Mouse (Mus musculus) limb, embryonic 12.5 days (tissue): ENCODE results near the gene Zfp281. TPM values are rescaled to one million over a fixed set of nuclear protein-coding genes. Genes with fewer than 3 reads are reported as not detected.

ENCODE experiments used
- ATAC-seq: fragments of 200-750 bp; cut with Nextera tagmentation; 2 replicates; pipeline ENCODE4 v1.8.0; 2017; ENCODE audit warnings: low read depth, moderate TSS enrichment; ENCODE audit not compliant: insufficient number of reproducible peaks, insufficient read depth, low FRiP score, low TSS enrichment
- H3K27ac ChIP-seq: fragments of 300-500 bp; sonication (generic); 2 replicates; pipeline ENCODE4 v1.5.1; 2016; ENCODE audit warnings: mild to moderate bottlenecking, moderate library complexity
- H3K27me3 ChIP-seq: fragments of 300-500 bp; sonication (generic); 2 replicates; pipeline ENCODE4 v1.6.1; 2016; ENCODE audit warnings: mild to moderate bottlenecking, moderate library complexity
- H3K36me3 ChIP-seq: fragments of 300-500 bp; sonication (generic); 2 replicates; pipeline ENCODE4 v1.6.1; 2016; ENCODE audit warnings: mild to moderate bottlenecking, moderate library complexity
- H3K4me1 ChIP-seq: fragments of 300-500 bp; sonication (generic); replicated peaks from 2 replicates; pipeline ENCODE4 v1.6.1; 2016
- H3K4me2 ChIP-seq: fragments of 300-500 bp; sonication (generic); 2 replicates; pipeline ENCODE4 v1.6.1; 2016; ENCODE audit warnings: mild to moderate bottlenecking, moderate library complexity
- H3K4me3 ChIP-seq: fragments of 300-500 bp; sonication (generic); replicated peaks from 2 replicates; pipeline ENCODE4 v1.5.1; 2016; ENCODE audit warnings: mild to moderate bottlenecking
- H3K9ac ChIP-seq: fragments of 300-500 bp; sonication (generic); replicated peaks from 2 replicates; pipeline ENCODE4 v1.6.1; 2016; ENCODE audit warnings: mild to moderate bottlenecking, moderate library complexity
- H3K9me3 ChIP-seq: fragments of 300-500 bp; sonication (generic); 2 replicates; pipeline ENCODE4 v1.6.1; 2016; ENCODE audit warnings: mild to moderate bottlenecking, moderate library complexity
- WGBS: fragments of 180-500 bp; shearing (Covaris S2); methylation state at CpG from one replicate; pipeline ENCODE4 v1.1.7; 2016; 5-methylcytosine and 5-hydroxymethylcytosine counted together
- polyA plus RNA-seq: library from polyadenylated mRNA; unstranded; fragments of >200 nt; fragmentation: Nextera tagmentation; extraction: Ambion mirVana; gene quantifications from 2 replicates; pipeline ENCODE4 v1.2.1, GENCODE M21; 2016

Zfp281 gene
- 31.3 and 33.3 TPM in 2 replicates for polyA plus RNA-seq

- H3K9ac ChIP-seq = peak within 1 kb of the TSS; percentile 95
- H3K27me3 ChIP-seq = no peaks in the 10 kb centered on the region
- H3K36me3 ChIP-seq = peaks cover 33% of the 10 kb centered on the region
- peaks cover 30% of the 10 kb centered on the region for H3K4me1 ChIP-seq
- peak within 1 kb of the TSS; percentile 89 for H3K27ac ChIP-seq
- peak within 1 kb of the TSS; percentile 90 for H3K4me2 ChIP-seq
- WGBS = 2% methylated on average over 45 of the region's 45 CpGs
- ATAC-seq = peak; percentile 99
- H3K4me3 ChIP-seq = peak within 1 kb of the TSS; percentile 93
- H3K9me3 ChIP-seq = no peaks in the 10 kb centered on the region
Observed at GRCm38 (mm10) chr1:136624146-136625018, at the start of gene Zfp281. Zfp281 (plus strand) TSS chr1:136624901.

- Histone ChIP-seq H3K9ac (no peak overlapping the region), H3K27ac (no peak overlapping the region), H3K4me2 (peak overlapping the region; percentile 19; the same call in 1 of the 2 replicates), H3K9me3 (no peaks in the 10 kb centered on the region), H3K36me3 (no peaks in the 10 kb centered on the region), H3K27me3 (peaks cover 19% of the 10 kb centered on the region), H3K4me3 (no peak overlapping the region), H3K4me1 (peaks cover 14% of the 10 kb centered on the region)
- peak; percentile 53; the same call in 1 of the 2 replicates for ATAC-seq
- WGBS = 30% methylated on average over 16 of the region's 16 CpGs
Observed at GRCm38 (mm10) chr1:136577890-136578663, 46.6 kb upstream of the Zfp281 start.

- WGBS = 85% methylated on average over 14 of the region's 14 CpGs
- Histone ChIP-seq H3K4me2 (no peak overlapping the region), H3K36me3 (no peaks in the 10 kb centered on the region), H3K27me3 (peaks cover 19% of the 10 kb centered on the region), H3K4me3 (no peak overlapping the region), H3K9me3 (no peaks in the 10 kb centered on the region), H3K27ac (no peak overlapping the region), H3K4me1 (peaks cover 21% of the 10 kb centered on the region), H3K9ac (no peak overlapping the region)
- no peak for ATAC-seq
Observed at GRCm38 (mm10) chr1:136579360-136579759, 45.3 kb upstream of the Zfp281 start.

- H3K36me3 ChIP-seq = no peaks in the 10 kb centered on the region
- no peak overlapping the region for H3K9ac ChIP-seq
- H3K9me3 ChIP-seq = no peaks in the 10 kb centered on the region
- no peak overlapping the region for H3K27ac ChIP-seq
- ATAC-seq = no peak
- no peak overlapping the region for H3K4me3 ChIP-seq
- 87% methylated on average over 8 of the region's 8 CpGs for WGBS
- no peak overlapping the region for H3K4me2 ChIP-seq
- peaks cover 19% of the 10 kb centered on the region for H3K27me3 ChIP-seq
- peaks cover 21% of the 10 kb centered on the region for H3K4me1 ChIP-seq
Observed at GRCm38 (mm10) chr1:136580266-136580665, 44.4 kb upstream of the Zfp281 start.

- no peak overlapping the region for H3K27ac ChIP-seq
- peaks cover 19% of the 10 kb centered on the region for H3K4me1 ChIP-seq
- no peak overlapping the region for H3K4me3 ChIP-seq
- H3K27me3 ChIP-seq = peaks cover 19% of the 10 kb centered on the region
- no peak for ATAC-seq
- no peaks in the 10 kb centered on the region for H3K36me3 ChIP-seq
- H3K9ac ChIP-seq = no peak overlapping the region
- no peak overlapping the region for H3K4me2 ChIP-seq
- WGBS = 91% methylated on average over 8 of the region's 8 CpGs
- H3K9me3 ChIP-seq = no peaks in the 10 kb centered on the region
Observed at GRCm38 (mm10) chr1:136581841-136582240, 42.9 kb upstream of the Zfp281 start.

GRCm38 (mm10) chr1:136587761-136588405, 36.8 kb upstream of the Zfp281 start:
- ATAC-seq = no peak
- H3K27me3 ChIP-seq = peaks cover 10% of the 10 kb centered on the region
- WGBS = 28% methylated on average over 13 of the region's 13 CpGs
- H3K4me2 ChIP-seq = no peak overlapping the region
- no peaks in the 10 kb centered on the region for H3K9me3 ChIP-seq
- H3K9ac ChIP-seq = no peak overlapping the region
- peaks cover 27% of the 10 kb centered on the region for H3K4me1 ChIP-seq
- no peak overlapping the region for H3K27ac ChIP-seq
- H3K4me3 ChIP-seq = no peak overlapping the region
- no peaks in the 10 kb centered on the region for H3K36me3 ChIP-seq

- H3K36me3 ChIP-seq = no peaks in the 10 kb centered on the region
- H3K27me3 ChIP-seq = peaks cover 10% of the 10 kb centered on the region
- H3K9ac ChIP-seq = no peak overlapping the region; the same call in 1 of the 2 replicates
- H3K27ac ChIP-seq = no peak overlapping the region
- ATAC-seq = 0 out of 2 replicates have a peak, but pooled peaks have one; percentile 16
- H3K9me3 ChIP-seq = no peaks in the 10 kb centered on the region
- peak overlapping the region; percentile 58 for H3K4me2 ChIP-seq
- 6% methylated on average over 9 of the region's 9 CpGs for WGBS
- peak overlapping the region; percentile 25 for H3K4me3 ChIP-seq
- peaks cover 21% of the 10 kb centered on the region for H3K4me1 ChIP-seq
Observed at GRCm38 (mm10) chr1:136588908-136589307, 35.8 kb upstream of the Zfp281 start.

GRCm38 (mm10) chr1:136592741-136593140, 32.0 kb upstream of the Zfp281 start:
- ATAC-seq = no peak
- H3K4me1 ChIP-seq = peaks cover 18% of the 10 kb centered on the region
- H3K4me3 ChIP-seq = no peak overlapping the region
- no peak overlapping the region for H3K9ac ChIP-seq
- H3K27ac ChIP-seq = no peak overlapping the region
- WGBS = 98% methylated on average over 2 of the region's 2 CpGs
- no peaks in the 10 kb centered on the region for H3K36me3 ChIP-seq
- peaks cover 3% of the 10 kb centered on the region; the same call in 1 of the 2 replicates for H3K27me3 ChIP-seq
- H3K9me3 ChIP-seq = no peaks in the 10 kb centered on the region
- H3K4me2 ChIP-seq = no peak overlapping the region

- WGBS = 92% methylated on average over 5 of the region's 5 CpGs
- Histone ChIP-seq H3K9me3 (no peaks in the 10 kb centered on the region), H3K27ac (no peak overlapping the region), H3K36me3 (no peaks in the 10 kb centered on the region), H3K4me1 (peaks cover 2% of the 10 kb centered on the region; the same call in 1 of the 2 replicates), H3K4me2 (no peak overlapping the region), H3K4me3 (no peak overlapping the region), H3K27me3 (no peaks in the 10 kb centered on the region), H3K9ac (no peak overlapping the region)
- ATAC-seq = no peak
Observed at GRCm38 (mm10) chr1:136594235-136594850, 30.4 kb upstream of the Zfp281 start.

- Histone ChIP-seq H3K9me3 (no peaks in the 10 kb centered on the region), H3K27ac (no peak overlapping the region), H3K9ac (no peak overlapping the region), H3K4me2 (no peak overlapping the region), H3K27me3 (no peaks in the 10 kb centered on the region), H3K4me1 (no peaks in the 10 kb centered on the region), H3K4me3 (no peak overlapping the region), H3K36me3 (no peaks in the 10 kb centered on the region)
- 78% methylated on average over 2 of the region's 2 CpGs for WGBS
- no peak for ATAC-seq
Observed at GRCm38 (mm10) chr1:136596821-136597220, 27.9 kb upstream of the Zfp281 start.
